Mouse (Mus musculus): ENCODE results near the gene Arpp21.

Arpp21 gene

GRCm38 (mm10) chr9:112235696-112236397, at the start of gene Arpp21:
Gene Arpp21, minus strand, starts transcription at chr9:112235938.
- DNase-seq (ENCODE audit: low spot score in 2 of 2), result no peak

GRCm38 (mm10) chr9:112272426-112272969, 36.8 kb upstream of the Arpp21 start:
- no peak for DNase-seq (ENCODE audit: low spot score in 2 of 2)

GRCm38 (mm10) chr9:112264982-112265641, 29.4 kb upstream of the Arpp21 start:
- no peak for DNase-seq (ENCODE audit: low spot score in 2 of 2)

GRCm38 (mm10) chr9:112261986-112262901, 26.5 kb upstream of the Arpp21 start:
- no peak for DNase-seq (ENCODE audit: low spot score in 2 of 2)

- no peak for DNase-seq (ENCODE audit: low spot score in 2 of 2)
These were observed 25.8 kb upstream of the Arpp21 start for GRCm38 (mm10) chr9:112261556-112261955.

- no peak for DNase-seq (ENCODE audit: low spot score in 2 of 2)
These were observed 25.0 kb upstream of the Arpp21 start for GRCm38 (mm10) chr9:112260696-112261095.

- no peak for DNase-seq (ENCODE audit: low spot score in 2 of 2)
These were observed 22.8 kb upstream of the Arpp21 start for GRCm38 (mm10) chr9:112258560-112258959.

GRCm38 (mm10) chr9:112255971-112256370, 20.2 kb upstream of the Arpp21 start:
- no peak for DNase-seq (ENCODE audit: low spot score in 2 of 2)

GRCm38 (mm10) chr9:112253730-112254129, 18.0 kb upstream of the Arpp21 start:
- DNase-seq (ENCODE audit: low spot score in 2 of 2), result no peak

GRCm38 (mm10) chr9:112251857-112252256, 16.1 kb upstream of the Arpp21 start:
- no peak for DNase-seq (ENCODE audit: low spot score in 2 of 2)

- DNase-seq (ENCODE audit: low spot score in 2 of 2), result no peak
These were observed 15.6 kb upstream of the Arpp21 start for GRCm38 (mm10) chr9:112251339-112251738.

GRCm38 (mm10) chr9:112249753-112250152, 14.0 kb upstream of the Arpp21 start:
- DNase-seq (ENCODE audit: low spot score in 2 of 2), result no peak

- no peak for DNase-seq (ENCODE audit: low spot score in 2 of 2)
These were observed 11.4 kb upstream of the Arpp21 start for GRCm38 (mm10) chr9:112247183-112247582.

GRCm38 (mm10) chr9:112238168-112238567, 2.4 kb upstream of the Arpp21 start:
- no peak for DNase-seq (ENCODE audit: low spot score in 2 of 2)

GRCm38 (mm10) chr9:112236551-112236950, 813 bp upstream of the Arpp21 start:
- no peak for DNase-seq (ENCODE audit: low spot score in 2 of 2)

- no peak for DNase-seq (ENCODE audit: low spot score in 2 of 2)
These were observed 570 bp downstream of the Arpp21 start for GRCm38 (mm10) chr9:112235041-112235695.

- no peak for DNase-seq (ENCODE audit: low spot score in 2 of 2)
These were observed 1.2 kb downstream of the Arpp21 start for GRCm38 (mm10) chr9:112234505-112235024.

GRCm38 (mm10) chr9:112233822-112234504, 1.8 kb downstream of the Arpp21 start:
- no peak for DNase-seq (ENCODE audit: low spot score in 2 of 2)

- DNase-seq (ENCODE audit: low spot score in 2 of 2), result no peak
These were observed 2.4 kb downstream of the Arpp21 start for GRCm38 (mm10) chr9:112233378-112233777.

GRCm38 (mm10) chr9:112231935-112232575, 3.7 kb downstream of the Arpp21 start:
- no peak for DNase-seq (ENCODE audit: low spot score in 2 of 2)

Data from spleen, postnatal 14 days (tissue).